Mouse (Mus musculus): ENCODE results near the gene Daam2.

- TF ChIP-seq POLR2A (IDR thresholded peaks at IDR 0.05; ENCODE audit: low read depth, low read length) (no peak), CTCF (conservative IDR thresholded peaks at IDR 0.05; ENCODE audit: insufficient read depth, insufficient read length, low read depth, low read length) (no peak)
Observed at GRCm38 (mm10) chr17:49499635-49500034, 64.5 kb downstream of the Daam2 start.
